Mouse (Mus musculus) ES-E14 (cell line): ENCODE data around the gene Spata22.

Source experiments
- CHD2 ChIP-seq: IDR thresholded peaks from 2 replicates; pipeline ENCODE4 v1.6.1; 2014; ENCODE audit warnings: mild to moderate bottlenecking, low read depth, low read length, inconsistent platforms
- HCFC1 ChIP-seq: IDR thresholded peaks from 2 replicates; pipeline ENCODE4 v1.6.1; 2012; ENCODE audit warnings: low read length, inconsistent platforms, borderline replicate concordance; ENCODE audit not compliant: insufficient read depth
- MAFK ChIP-seq: IDR thresholded peaks from 2 replicates; pipeline ENCODE4 v1.6.1; 2014; ENCODE audit warnings: mild to moderate bottlenecking, low read depth, low read length, inconsistent platforms; ENCODE audit not compliant: insufficient read depth
- ZC3H11A ChIP-seq: IDR thresholded peaks from 2 replicates; pipeline ENCODE4 v1.6.1; 2012; ENCODE audit warnings: low read depth, mild to moderate bottlenecking, inconsistent platforms, low read length, borderline replicate concordance

GRCm38 (mm10) chr11:73333357-73333756, 3.8 kb downstream of the Spata22 start:
- TF ChIP-seq HCFC1 = no peak
- no peak for TF ChIP-seq ZC3H11A
- no peak for TF ChIP-seq CHD2
- TF ChIP-seq MAFK = no peak
